Mouse (Mus musculus): Measurements from ENCODE around the gene Gspt1.

Gene Gspt1

DNA sequence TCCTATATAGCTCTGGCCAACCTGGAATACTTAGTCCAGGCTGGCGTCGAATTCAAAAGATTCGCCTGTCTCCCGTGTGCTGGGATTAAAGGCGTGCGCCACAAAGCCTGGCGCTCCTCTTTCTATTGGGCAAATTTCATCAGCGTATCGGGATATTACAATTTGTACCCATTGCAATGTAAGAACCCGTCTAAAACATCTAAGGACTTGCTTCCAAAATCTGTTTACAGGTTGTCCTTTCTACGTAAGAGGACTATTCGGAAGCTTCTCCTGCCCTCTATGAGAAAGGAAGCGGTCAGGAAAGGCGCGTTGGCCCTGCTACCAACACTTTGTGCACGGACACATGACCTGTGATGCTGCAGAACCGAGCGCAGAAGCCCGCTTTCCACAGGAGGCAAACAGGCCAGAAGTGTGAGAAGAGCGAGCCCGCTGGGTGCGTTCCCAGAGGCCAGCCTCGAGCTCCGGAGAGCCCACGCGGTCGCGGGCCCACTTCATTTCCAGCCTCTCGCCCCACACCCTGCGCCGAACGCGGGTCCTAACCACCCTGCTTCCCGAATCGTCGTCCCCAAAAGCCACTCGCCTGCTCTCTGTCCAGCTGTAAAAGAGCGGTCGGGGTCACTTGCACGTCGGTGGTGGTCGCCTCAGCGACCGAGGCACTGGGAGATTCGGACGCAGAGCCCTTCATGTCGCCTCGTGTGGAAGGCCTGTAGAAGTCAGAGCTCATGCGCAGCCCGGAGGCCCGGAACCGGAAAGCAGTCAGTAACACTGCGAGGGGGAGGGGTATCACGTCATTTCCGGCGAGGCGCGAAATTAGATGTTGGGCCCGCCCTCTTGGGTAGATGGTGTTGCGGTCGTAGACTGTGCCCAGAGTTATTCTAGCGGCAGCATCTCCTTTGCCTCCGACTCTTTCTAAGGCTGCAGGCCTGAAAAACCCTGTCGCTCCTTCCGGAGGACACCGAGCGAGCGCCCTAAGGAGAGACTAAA lies 51.3 kb downstream of the Gspt1 start, which contains the start of gene Rsl1d1:
Gene Rsl1d1, minus strand, starts transcription at position 761 of the 984 bp plus-strand sequence.
- peak; percentile 95 for DNase-seq (ENCODE audit: low spot score)

DNA sequence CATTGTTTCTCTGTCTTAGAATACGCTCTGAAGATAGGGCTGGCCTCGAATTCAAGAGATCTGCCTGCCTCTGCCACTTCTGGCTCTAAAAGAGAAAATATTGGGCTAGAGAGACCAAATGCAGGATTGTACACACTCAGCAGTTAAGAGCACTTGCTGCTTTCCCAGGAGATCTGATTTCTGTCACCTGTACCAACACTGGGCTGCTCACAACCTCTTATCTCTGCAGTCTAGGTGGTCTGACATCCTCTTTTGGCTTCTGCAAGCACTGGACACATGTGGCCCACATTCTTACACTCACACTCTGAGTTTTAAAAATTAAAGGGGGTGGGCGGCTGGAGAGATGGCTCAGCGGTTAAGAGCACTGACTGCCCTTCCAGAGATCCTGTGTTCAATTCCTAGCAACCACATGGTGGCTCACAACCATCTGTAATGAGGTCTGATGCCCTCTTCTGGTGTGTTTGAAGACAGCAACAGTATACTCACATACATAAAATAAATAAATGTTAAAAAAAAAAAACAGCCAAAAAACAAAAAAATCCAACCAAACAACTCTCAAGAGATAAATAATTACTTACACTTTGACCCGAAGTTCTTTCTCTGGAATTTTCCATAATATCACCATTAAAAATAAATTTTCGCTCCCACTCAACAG lies 52.3 kb downstream of the Gspt1 start:
- no peak for DNase-seq (ENCODE audit: low spot score)

DNA sequence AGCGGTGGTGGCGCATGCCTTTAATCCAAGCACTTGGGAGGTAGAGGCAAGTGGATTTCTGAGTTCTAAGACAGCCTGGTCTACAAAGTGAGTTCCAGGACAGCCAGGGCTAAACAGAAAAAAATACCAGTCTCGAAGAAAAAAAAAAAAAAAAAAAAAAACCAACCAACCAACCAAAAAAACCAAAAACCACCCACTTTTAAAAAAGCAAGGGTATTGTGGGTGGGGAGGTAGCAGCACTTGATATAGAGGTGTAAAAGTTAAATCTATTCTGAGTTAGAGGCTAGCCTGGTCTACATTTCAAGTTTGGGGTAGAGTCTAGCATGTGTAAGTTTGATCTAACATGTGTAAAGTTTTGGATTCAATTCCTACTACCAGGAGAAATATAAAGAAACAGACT lies 53.9 kb downstream of the Gspt1 start:
- no peak for DNase-seq (ENCODE audit: low spot score)

DNA sequence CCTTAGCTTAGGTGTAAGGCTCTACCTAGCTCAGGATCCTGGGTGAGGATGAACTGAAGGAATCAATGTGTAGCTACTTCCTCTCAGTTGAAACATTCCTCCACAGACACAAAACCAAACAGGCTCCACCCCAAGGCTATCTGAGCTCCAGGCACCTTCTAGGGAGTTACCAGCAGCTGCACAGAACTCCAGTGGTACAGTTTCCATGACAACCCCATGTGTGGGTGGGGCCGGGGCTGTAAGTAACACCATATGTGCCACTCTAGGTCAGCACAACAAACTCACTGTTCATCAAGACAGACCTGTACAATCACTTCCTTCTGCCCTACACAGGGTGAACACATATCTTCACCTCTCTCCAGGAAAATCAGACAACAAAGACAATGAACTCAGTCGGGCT lies 55.7 kb downstream of the Gspt1 start:
- DNase-seq (ENCODE audit: low spot score), result peak; percentile 72

DNA sequence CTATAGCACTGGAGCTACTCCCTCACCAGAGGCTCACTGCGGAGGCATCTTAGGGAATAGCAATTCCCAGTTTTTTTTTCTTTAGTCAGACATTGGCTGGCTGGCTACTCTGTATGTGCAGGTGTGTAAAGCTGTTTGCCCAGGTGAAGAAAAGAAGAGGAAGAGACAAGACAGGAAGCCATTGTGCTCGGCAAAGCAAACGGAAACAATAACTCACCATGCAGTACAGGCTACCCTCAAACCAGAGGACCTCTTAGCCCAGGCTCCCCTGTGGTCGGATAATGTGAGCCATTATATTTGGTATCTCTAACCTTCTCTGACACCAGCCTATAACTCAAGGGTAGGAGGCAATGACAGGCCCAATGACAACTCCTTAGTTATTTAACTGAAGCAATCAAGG lies 57.1 kb downstream of the Gspt1 start:
- DNase-seq (ENCODE audit: low spot score), result no peak

DNA sequence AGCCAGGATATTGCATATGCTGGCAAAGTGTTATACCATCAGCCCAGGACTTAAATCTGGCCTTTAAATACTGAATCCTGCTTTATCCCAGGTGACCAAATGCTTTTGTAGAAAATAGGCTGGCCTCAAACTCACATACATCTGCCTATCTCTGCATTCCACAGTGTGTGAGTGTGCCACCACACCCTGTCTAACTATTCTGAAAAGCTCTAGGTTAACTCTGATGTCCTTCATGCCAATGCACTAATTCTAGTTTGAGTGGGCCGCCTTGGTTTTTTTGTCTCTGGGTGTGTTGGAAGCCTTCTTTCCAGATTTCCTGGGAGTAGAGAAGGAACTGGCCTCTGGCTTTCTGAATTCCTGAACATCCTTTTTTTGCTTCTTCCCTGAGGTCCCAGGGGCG lies 60.9 kb downstream of the Gspt1 start:
- no peak for DNase-seq (ENCODE audit: low spot score)

DNA sequence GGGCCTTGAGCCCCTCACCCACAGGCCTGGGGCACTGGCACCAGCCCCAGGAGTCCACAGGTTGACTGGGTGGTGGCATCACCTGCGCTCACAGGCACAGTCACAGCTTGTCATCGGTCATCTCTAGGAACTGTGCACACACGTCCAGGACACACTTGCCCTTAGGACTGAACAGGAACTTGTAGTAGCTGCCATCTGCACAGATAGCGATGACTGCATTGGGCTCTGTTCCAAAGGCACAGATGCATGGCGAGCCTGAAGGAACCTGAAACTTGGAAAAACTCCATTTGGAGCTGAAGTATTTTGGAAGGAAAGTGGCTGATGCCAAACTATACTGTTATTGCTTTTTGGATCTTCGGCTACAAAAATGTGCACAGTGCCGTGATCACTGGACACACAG lies 64.0 kb downstream of the Gspt1 start:
- DNase-seq (ENCODE audit: low spot score), result no peak

DNA sequence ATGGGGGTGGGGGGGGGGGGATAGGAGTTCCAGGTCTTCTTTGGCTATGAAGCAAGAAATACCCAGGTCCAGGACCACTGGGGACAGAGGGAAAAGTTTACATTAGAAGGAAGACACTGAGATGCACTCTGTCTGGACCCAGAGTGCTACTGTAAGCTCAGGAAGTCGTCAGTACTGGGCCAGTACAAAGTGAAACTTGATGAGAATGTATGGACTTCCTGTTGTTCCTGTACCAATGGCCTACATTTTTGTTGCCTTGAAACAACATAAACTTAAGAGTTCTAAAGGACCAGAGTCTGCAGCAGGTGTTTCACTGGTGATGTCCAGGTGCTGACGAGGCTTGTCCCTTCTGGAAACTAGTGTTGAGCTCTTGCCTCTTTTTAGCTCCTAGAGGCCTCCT lies 76.7 kb downstream of the Gspt1 start:
- no peak for DNase-seq (ENCODE audit: low spot score)

DNA sequence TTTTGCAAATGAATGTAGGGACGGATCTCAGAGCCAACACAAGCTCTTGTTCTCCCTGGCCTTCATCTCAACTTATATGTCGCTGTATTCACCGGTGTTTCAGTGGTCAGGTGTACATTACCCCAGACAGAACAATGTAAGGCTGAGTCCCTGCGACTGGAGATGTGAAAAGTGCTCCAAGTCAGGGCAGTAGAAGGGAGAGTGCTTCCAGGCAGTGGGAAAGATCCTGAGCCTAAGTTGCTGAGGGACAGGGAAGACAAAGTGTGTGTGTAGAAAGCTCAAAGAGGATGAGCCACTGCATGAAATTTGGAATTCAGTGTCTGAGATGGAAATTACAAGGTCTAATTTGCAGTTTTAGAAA lies 77.3 kb downstream of the Gspt1 start:
- DNase-seq (ENCODE audit: low spot score), result no peak

DNA sequence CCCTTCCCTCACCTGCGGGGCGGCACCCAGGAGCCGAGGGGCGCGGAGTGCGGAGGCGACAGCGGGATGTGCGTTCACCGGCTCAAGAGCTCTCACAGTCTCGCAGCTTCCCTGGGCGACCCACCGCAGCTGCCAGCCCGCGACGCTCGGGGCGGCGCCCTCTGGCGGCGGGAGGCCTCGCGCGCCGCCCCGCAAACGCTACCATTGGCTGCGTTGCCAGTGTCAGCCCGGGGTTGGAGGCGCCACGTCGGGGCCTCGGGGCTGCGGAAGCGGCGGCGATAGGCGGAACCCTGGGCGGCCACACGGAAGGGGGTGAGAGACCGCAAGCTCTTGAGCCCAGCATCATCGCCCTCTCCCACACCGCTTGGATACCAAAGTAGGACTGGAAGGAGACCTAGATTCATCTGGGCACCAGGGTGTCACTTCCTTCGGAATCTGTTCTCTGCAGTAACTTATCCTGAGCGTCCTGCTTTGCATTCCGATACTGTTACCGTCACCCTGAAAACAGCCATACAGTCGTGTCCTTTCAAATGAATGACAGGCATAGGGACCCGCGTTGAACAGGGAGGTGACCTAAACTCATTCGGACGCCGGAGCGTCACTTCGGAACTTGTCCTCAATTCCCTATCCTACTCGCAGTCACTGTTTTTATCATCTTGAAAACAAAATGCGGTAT lies 77.8 kb downstream of the Gspt1 start, which contains the start of gene Zc3h7a:
Gene Zc3h7a, minus strand, starts transcription at position 186 of the 676 bp plus-strand sequence.
- DNase-seq (ENCODE audit: low spot score), result peak; percentile 83

DNA sequence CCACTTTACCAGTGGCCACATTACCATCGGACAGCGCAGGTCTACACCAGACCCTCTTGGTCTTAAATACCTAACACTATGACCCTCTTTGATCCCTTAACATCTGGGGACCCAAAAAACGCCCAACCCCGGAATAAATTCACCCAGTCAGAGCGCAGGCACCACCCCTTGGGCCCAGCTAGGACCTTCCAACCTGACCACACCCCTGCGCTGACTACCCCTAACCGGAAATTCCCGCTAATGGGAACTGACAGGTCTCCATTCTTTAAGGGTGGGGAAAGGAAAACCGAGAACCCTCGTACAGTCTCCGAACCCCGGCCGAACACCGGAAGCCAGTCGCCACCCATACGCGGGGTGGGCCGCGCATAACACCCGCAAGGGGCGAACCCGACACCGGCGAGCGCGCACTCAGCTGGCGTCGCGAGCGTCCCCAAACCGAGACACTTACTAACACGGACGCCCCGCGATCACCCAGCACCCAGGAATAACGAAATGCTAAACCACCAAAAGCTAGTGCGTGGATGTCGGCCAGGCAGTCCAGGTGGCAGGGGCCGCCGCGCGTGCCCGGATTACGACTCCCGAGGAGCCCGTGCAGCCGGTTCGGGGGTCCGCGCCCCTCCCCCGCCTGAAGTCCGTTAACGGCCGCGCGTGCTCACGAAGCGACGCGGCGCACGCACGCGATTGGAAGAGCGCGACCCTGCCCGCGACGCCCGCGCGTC lies 78.5 kb downstream of the Gspt1 start:
- DNase-seq (ENCODE audit: low spot score), result peak; percentile 66

DNA sequence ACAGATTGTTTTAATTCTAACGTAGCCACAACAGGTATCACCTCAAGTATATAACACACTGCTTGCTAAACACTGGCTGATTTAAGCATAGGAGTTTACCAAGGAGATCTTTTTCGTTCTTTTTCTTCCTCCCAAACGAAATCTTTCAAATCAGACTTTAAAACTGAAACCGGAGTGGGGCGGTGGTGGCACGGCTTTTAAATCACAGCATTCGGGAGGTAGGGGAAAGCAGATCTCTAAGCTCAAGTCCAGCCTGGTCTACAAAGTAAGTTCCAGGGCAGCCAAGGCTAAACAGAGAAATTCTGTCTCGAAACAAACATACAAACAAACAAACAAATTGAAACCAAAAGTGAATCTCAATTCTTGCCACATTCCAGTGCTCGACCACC lies 79.0 kb downstream of the Gspt1 start:
- peak; percentile 34 for DNase-seq (ENCODE audit: low spot score)

DNA sequence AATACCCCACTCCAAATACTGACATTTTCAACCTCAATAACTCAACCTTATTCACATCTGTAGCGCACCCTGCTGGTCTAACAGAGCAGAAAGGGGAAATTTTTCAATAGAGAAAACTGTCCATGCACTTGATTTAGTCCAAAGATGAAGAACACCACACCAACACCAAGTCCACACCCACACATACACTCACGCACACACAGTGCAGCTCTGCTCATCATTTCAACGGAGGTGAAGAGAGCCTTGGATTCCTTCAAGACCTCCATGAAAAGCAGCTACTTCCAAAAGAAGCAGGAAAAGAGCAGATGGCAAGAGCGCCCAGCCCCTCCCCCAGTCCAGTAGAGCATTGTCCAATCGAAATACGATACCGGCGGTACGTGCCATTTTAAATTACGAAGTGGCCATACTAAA lies 79.4 kb downstream of the Gspt1 start:
- peak; percentile 68 for DNase-seq (ENCODE audit: low spot score)

DNA sequence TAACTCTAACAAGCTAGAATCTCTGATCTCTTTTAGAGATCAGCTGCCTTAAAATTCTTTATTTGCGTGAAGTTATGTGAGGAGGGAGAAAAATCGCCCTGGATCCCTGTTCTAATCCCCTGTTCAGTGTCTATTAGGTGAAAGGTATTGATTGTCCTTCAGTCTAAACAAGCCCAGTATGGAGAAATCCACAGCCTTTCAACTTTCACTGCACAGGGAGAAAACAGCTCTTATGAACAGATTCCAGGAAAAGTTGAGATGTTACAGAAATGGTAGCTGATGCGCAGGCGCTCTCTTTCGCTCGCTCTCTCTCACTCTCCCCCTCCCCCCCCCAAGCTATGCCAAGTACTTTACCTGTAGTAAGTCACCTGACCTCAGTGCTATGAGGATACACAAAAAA lies 82.4 kb downstream of the Gspt1 start:
- DNase-seq (ENCODE audit: low spot score), result no peak

Measured in c-Kit-positive CD71-positive TER-119-positive erythroid progenitor cells, embryonic 14.5 days (primary cell).